32 mouse cellular contexts compared by ENCODE assay signal in genomic region chr11:39954426-39954825, GRCm38 (mm10).
"Had no signal": no experiment of that assay in that cellular context is flagged by ENCODE, and none has a peak within 500 bp of the region (broad histone marks: within the 10 kb centered on the region; RNA-seq: fewer than 3 reads in every experiment).

No protein-coding gene starts in this region.

- H3K9ac ChIP-seq: limb, embryonic 12.5 days; limb, embryonic 13.5 days; limb, embryonic 15.5 days; liver, embryonic 12.5 days; liver, embryonic 13.5 days; liver, embryonic 14.5 days; liver, embryonic 15.5 days; lung, embryonic 14.5 days; lung, embryonic 15.5 days; midbrain, embryonic 12.5 days; midbrain, embryonic 13.5 days; midbrain, embryonic 15.5 days; neural tube, embryonic 12.5 days; neural tube, embryonic 13.5 days had no signal

- H3K9me3 ChIP-seq: limb, embryonic 10.5 days; limb, embryonic 12.5 days; limb, embryonic 13.5 days; limb, embryonic 15.5 days; liver, embryonic 12.5 days; liver, embryonic 13.5 days; liver, embryonic 15.5 days; lung, embryonic 15.5 days; megakaryocyte, embryonic 14.5 days; midbrain, embryonic 10.5 days; midbrain, embryonic 12.5 days; midbrain, embryonic 13.5 days; midbrain, embryonic 15.5 days; neural tube, embryonic 12.5 days; neural tube, embryonic 13.5 days had no signal

- H3K4me2 ChIP-seq: limb, embryonic 12.5 days; limb, embryonic 13.5 days; limb, embryonic 15.5 days; liver, embryonic 11.5 days; liver, embryonic 12.5 days; liver, embryonic 13.5 days; liver, embryonic 15.5 days; lung, embryonic 14.5 days; lung, embryonic 15.5 days; midbrain, embryonic 11.5 days; midbrain, embryonic 12.5 days; midbrain, embryonic 13.5 days; midbrain, embryonic 15.5 days; neural tube, embryonic 12.5 days; neural tube, embryonic 13.5 days had no signal

- H3K4me3 ChIP-seq: limb, embryonic 10.5 days; limb, embryonic 12.5 days; limb, embryonic 13.5 days; limb, embryonic 15.5 days; liver, embryonic 12.5 days; liver, embryonic 13.5 days; liver, embryonic 15.5 days; lung, embryonic 15.5 days; megakaryocyte, embryonic 14.5 days; midbrain, embryonic 10.5 days; midbrain, embryonic 12.5 days; midbrain, embryonic 13.5 days; midbrain, embryonic 15.5 days; myocyte; neural tube, embryonic 12.5 days; neural tube, embryonic 13.5 days had no signal

- H3K36me3 ChIP-seq: limb, embryonic 10.5 days; limb, embryonic 12.5 days; limb, embryonic 13.5 days; limb, embryonic 15.5 days; liver, embryonic 12.5 days; liver, embryonic 13.5 days; liver, embryonic 15.5 days; lung, embryonic 15.5 days; midbrain, embryonic 10.5 days; midbrain, embryonic 12.5 days; midbrain, embryonic 13.5 days; midbrain, embryonic 15.5 days; neural tube, embryonic 12.5 days; neural tube, embryonic 13.5 days had no signal

- DNase-seq: left cerebral cortex, postnatal 4 days; liver; liver, embryonic 13.5 days; lung, adult 18-20 months; lung, adult 2 months; lung, embryonic 14.5 days; lung, postnatal 10 days; lung, postnatal 14 days; lung, postnatal 36 days; lung, postnatal 4 days; midbrain, embryonic 14.5 days had no signal

- H3K4me1 ChIP-seq: limb, embryonic 10.5 days; limb, embryonic 12.5 days; limb, embryonic 13.5 days; limb, embryonic 15.5 days; liver, embryonic 12.5 days; liver, embryonic 13.5 days; liver, embryonic 15.5 days; lung, embryonic 15.5 days; megakaryocyte, embryonic 14.5 days; midbrain, embryonic 10.5 days; midbrain, embryonic 12.5 days; midbrain, embryonic 13.5 days; midbrain, embryonic 15.5 days; neural tube, embryonic 12.5 days; neural tube, embryonic 13.5 days had no signal

- H3K27me3 ChIP-seq: limb, embryonic 12.5 days; limb, embryonic 13.5 days; limb, embryonic 15.5 days; liver, embryonic 12.5 days; liver, embryonic 13.5 days; liver, embryonic 15.5 days; lung, embryonic 15.5 days; megakaryocyte, embryonic 14.5 days; midbrain, embryonic 12.5 days; midbrain, embryonic 13.5 days; midbrain, embryonic 15.5 days; neural tube, embryonic 12.5 days; neural tube, embryonic 13.5 days had no signal

- H3K27ac ChIP-seq: limb, embryonic 10.5 days; limb, embryonic 12.5 days; limb, embryonic 13.5 days; limb, embryonic 15.5 days; liver, embryonic 12.5 days; liver, embryonic 13.5 days; liver, embryonic 14.5 days; liver, embryonic 15.5 days; lung, embryonic 15.5 days; macrophage; midbrain, embryonic 10.5 days; midbrain, embryonic 12.5 days; midbrain, embryonic 13.5 days; midbrain, embryonic 15.5 days; neural tube, embryonic 12.5 days; neural tube, embryonic 13.5 days had no signal

- ATAC-seq: liver, embryonic 12.5 days; lung, postnatal 0 days; midbrain, embryonic 13.5 days; midbrain, embryonic 15.5 days; midbrain, embryonic 16.5 days had no signal
